Mouse (Mus musculus) lung, embryonic 14.5 days (tissue): ENCODE measurements around the gene Pnpla7. TPM values are rescaled to one million over a fixed set of nuclear protein-coding genes. Genes with fewer than 3 reads are reported as not detected.
A peak's percentile ranks its signal among the peaks of the same experiment; 100 is the strongest.

Experiments used
- ATAC-seq: fragments of 200-750 bp; cut with Nextera tagmentation; 2 replicates; pipeline ENCODE4 v1.8.0; 2017; ENCODE audit warnings: mild to moderate bottlenecking, moderate TSS enrichment, moderate library complexity; ENCODE audit not compliant: insufficient read depth
- DNase-seq: peaks from one replicate; pipeline ENCODE4 v3.0.0-alpha.2; 2015
- H3K27ac ChIP-seq: fragments of 300-500 bp; sonication (generic); 2 replicates; pipeline ENCODE4 v1.5.1; 2014; ENCODE audit warnings: low read depth, mild to moderate bottlenecking, moderate library complexity
- H3K27me3 ChIP-seq: fragments of 300-500 bp; sonication (generic); 2 replicates; pipeline ENCODE4 v1.6.1; 2014; ENCODE audit warnings: low read length, control low read depth; ENCODE audit not compliant: insufficient read depth
- H3K36me3 ChIP-seq: fragments of 300-500 bp; sonication (generic); 2 replicates; pipeline ENCODE4 v1.6.1; 2014; ENCODE audit warnings: control low read depth; ENCODE audit not compliant: insufficient read depth
- H3K4me1 ChIP-seq: fragments of 300-500 bp; sonication (generic); 2 replicates; pipeline ENCODE4 v1.6.1; 2014; ENCODE audit warnings: antibody characterized with exemption, control low read depth; ENCODE audit not compliant: insufficient read depth
- H3K4me2 ChIP-seq: fragments of 300-500 bp; sonication (generic); 2 replicates; pipeline ENCODE4 v1.6.1; 2014; ENCODE audit warnings: mild to moderate bottlenecking
- H3K4me3 ChIP-seq: fragments of 300-500 bp; sonication (generic); 2 replicates; pipeline ENCODE4 v1.5.1; 2014; ENCODE audit warnings: low read depth, low read length
- H3K9ac ChIP-seq: fragments of 300-500 bp; sonication (generic); 2 replicates; pipeline ENCODE4 v1.6.1; 2014
- H3K9me3 ChIP-seq: fragments of 300-500 bp; sonication (generic); 2 replicates; pipeline ENCODE4 v1.6.1; 2016; ENCODE audit warnings: low read depth, low read length, control low read depth
- CTCF ChIP-seq: IDR thresholded peaks from 2 replicates; pipeline ENCODE4 v1.5.1; 2016; ENCODE audit warnings: antibody characterized with exemption, low read depth
- WGBS: fragments of 180-500 bp; shearing (Covaris S2); extraction: QIAGEN DNeasy Blood & Tissue Kit; methylation state at CpG from one replicate; pipeline ENCODE4 v1.1.7; 2014; 5-methylcytosine and 5-hydroxymethylcytosine counted together
- polyA plus RNA-seq: library from polyadenylated mRNA; unstranded; fragments of >200 nt; fragmentation: Nextera tagmentation; extraction: Ambion mirVana; gene quantifications from 2 replicates; pipeline ENCODE4 v1.2.1, GENCODE M21; 2014

Gene Pnpla7
- polyA plus RNA-seq, 1 experiment from 2014 or later, result 6.6 TPM

GRCm38 (mm10) chr2:25055068-25055405 is 79.2 kb downstream of the Pnpla7 start:
- TF ChIP-seq CTCF, result no peak
- peak; percentile 11 for DNase-seq
- ATAC-seq, result peak; percentile 5; the same call in 1 of the 2 replicates
- Histone ChIP-seq H3K36me3 (peaks cover 36% of the 10 kb centered on the region), H3K4me1 (peaks cover 5% of the 10 kb centered on the region), H3K27me3 (no peaks in the 10 kb centered on the region), H3K4me2 (peak overlapping the region; percentile 85), H3K9ac (peak overlapping the region; percentile 86), H3K27ac (no peak overlapping the region), H3K9me3 (no peaks in the 10 kb centered on the region), H3K4me3 (peak overlapping the region; percentile 82)
- WGBS, result 57% methylated on average over 2 of the region's 2 CpGs

GRCm38 (mm10) chr2:25055409-25056155 is 79.7 kb downstream of the Pnpla7 start:
- H3K27ac ChIP-seq, result no peak overlapping the region
- no peaks in the 10 kb centered on the region for H3K9me3 ChIP-seq
- peak overlapping the region; percentile 86; the same call in 1 of the 2 replicates for H3K9ac ChIP-seq
- peaks cover 5% of the 10 kb centered on the region for H3K4me1 ChIP-seq
- no peaks in the 10 kb centered on the region for H3K27me3 ChIP-seq
- 87% methylated on average over 21 of the region's 21 CpGs for WGBS
- DNase-seq (no peak), ATAC-seq (no peak)
- H3K4me3 ChIP-seq, result peak overlapping the region; percentile 82
- peaks cover 39% of the 10 kb centered on the region for H3K36me3 ChIP-seq
- TF ChIP-seq CTCF, result no peak
- peak overlapping the region; percentile 85 for H3K4me2 ChIP-seq

GRCm38 (mm10) chr2:25058926-25059325 is 83.1 kb downstream of the Pnpla7 start:
- no peak overlapping the region for H3K4me3 ChIP-seq
- H3K27ac ChIP-seq, result no peak overlapping the region
- no peak overlapping the region for H3K9ac ChIP-seq
- H3K4me1 ChIP-seq, result peaks cover 5% of the 10 kb centered on the region
- TF ChIP-seq CTCF, result no peak
- no peaks in the 10 kb centered on the region for H3K9me3 ChIP-seq
- no peaks in the 10 kb centered on the region for H3K27me3 ChIP-seq
- DNase-seq, result no peak
- no peak overlapping the region for H3K4me2 ChIP-seq
- no peak for ATAC-seq
- peaks cover 55% of the 10 kb centered on the region for H3K36me3 ChIP-seq
- WGBS, result 87% methylated on average over 7 of the region's 7 CpGs

DNA sequence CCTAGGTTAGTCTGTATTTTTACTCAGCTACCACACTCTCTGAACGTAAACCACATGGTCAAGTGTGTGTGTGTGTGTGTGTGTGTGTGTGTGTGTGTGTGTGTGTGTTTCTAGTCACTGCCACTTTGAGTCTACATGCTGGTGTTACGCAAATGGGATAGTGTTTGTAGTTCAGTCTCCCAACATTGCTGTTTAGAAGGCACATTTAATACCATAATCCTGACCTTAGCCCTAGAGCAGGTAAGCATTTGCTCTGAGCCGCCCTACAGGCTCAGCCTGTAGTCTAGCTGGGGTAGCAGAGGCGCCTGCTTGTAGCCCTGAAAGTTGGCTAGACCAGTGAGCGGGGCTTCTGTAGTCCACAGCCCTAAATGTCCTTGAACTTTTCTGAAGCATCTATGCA is 87.7 kb downstream of the Pnpla7 start:
- TF ChIP-seq CTCF, result no peak
- WGBS, result 89% methylated on average over 5 of the region's 5 CpGs
- no peak for DNase-seq
- Histone ChIP-seq H3K9me3 (no peaks in the 10 kb centered on the region), H3K36me3 (peaks cover 31% of the 10 kb centered on the region), H3K27me3 (no peaks in the 10 kb centered on the region), H3K4me2 (no peak overlapping the region), H3K27ac (no peak overlapping the region), H3K4me1 (no peaks in the 10 kb centered on the region), H3K9ac (no peak overlapping the region), H3K4me3 (no peak overlapping the region)
- ATAC-seq, result no peak

DNA sequence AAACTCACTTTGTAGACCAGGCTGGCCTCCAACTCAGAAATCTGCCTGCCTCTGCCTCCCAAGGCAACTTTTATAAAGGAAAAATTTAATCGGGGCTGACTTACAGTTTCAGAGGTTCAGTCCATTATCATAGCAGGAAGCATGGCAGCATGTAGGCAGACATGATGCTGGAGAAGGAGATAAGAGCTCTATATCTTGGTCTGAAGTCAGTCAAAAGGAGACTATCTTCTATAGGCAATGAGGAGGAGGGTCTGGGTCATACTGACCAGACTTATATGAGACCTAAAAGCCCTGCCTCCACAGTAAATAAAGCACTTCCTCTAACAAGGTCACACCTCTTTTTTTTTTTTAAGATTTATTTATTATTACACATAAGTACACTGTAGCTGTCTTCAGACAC is 88.5 kb downstream of the Pnpla7 start:
- no peak for ATAC-seq
- H3K27me3 ChIP-seq, result no peaks in the 10 kb centered on the region
- H3K36me3 ChIP-seq, result peaks cover 26% of the 10 kb centered on the region
- TF ChIP-seq CTCF, result no peak
- no peak overlapping the region for H3K27ac ChIP-seq
- H3K9me3 ChIP-seq, result no peaks in the 10 kb centered on the region
- no peak overlapping the region for H3K9ac ChIP-seq
- no peak overlapping the region for H3K4me2 ChIP-seq
- no peaks in the 10 kb centered on the region for H3K4me1 ChIP-seq
- no peak overlapping the region for H3K4me3 ChIP-seq
- 86% methylated on average over 1 of the region's 1 CpGs for WGBS
- DNase-seq, result no peak

GRCm38 (mm10) chr2:25065537-25065936 is 89.7 kb downstream of the Pnpla7 start:
- Histone ChIP-seq H3K9ac (no peak overlapping the region), H3K4me3 (no peak overlapping the region), H3K9me3 (no peaks in the 10 kb centered on the region), H3K27me3 (no peaks in the 10 kb centered on the region), H3K27ac (no peak overlapping the region), H3K36me3 (peaks cover 16% of the 10 kb centered on the region), H3K4me2 (no peak overlapping the region), H3K4me1 (no peaks in the 10 kb centered on the region)
- no peak for ATAC-seq
- no peak for TF ChIP-seq CTCF
- DNase-seq, result no peak

- Histone ChIP-seq H3K4me2 (no peak overlapping the region), H3K4me1 (no peaks in the 10 kb centered on the region), H3K27ac (no peak overlapping the region), H3K9me3 (no peaks in the 10 kb centered on the region), H3K27me3 (no peaks in the 10 kb centered on the region), H3K9ac (no peak overlapping the region), H3K4me3 (no peak overlapping the region), H3K36me3 (peaks cover 9% of the 10 kb centered on the region)
- ATAC-seq (no peak), DNase-seq (no peak)
- 82% methylated on average over 4 of the region's 4 CpGs for WGBS
- no peak for TF ChIP-seq CTCF
Observed at GRCm38 (mm10) chr2:25066552-25066951, 90.7 kb downstream of the Pnpla7 start.
